Mouse (Mus musculus): ENCODE data around the gene Phf12.

The Phf12 gene

GRCm38 (mm10) chr11:77970718-77971117 lies 11.8 kb upstream of the Phf12 start:
- no peak for DNase-seq (ENCODE audit: low read depth, low spot score)

- DNase-seq (ENCODE audit: low read depth, low spot score), result no peak
Observed at GRCm38 (mm10) chr11:77973520-77973919, 9.0 kb upstream of the Phf12 start.

- no peak for DNase-seq (ENCODE audit: low read depth, low spot score)
Observed at GRCm38 (mm10) chr11:77974325-77974724, 8.2 kb upstream of the Phf12 start.

GRCm38 (mm10) chr11:77975873-77976272 lies 6.7 kb upstream of the Phf12 start:
- DNase-seq (ENCODE audit: low read depth, low spot score), result no peak

GRCm38 (mm10) chr11:77978161-77978560 lies 4.4 kb upstream of the Phf12 start:
- DNase-seq (ENCODE audit: low read depth, low spot score), result no peak

- DNase-seq (ENCODE audit: low read depth, low spot score), result no peak
Observed at GRCm38 (mm10) chr11:77979221-77979809, 3.2 kb upstream of the Phf12 start.

GRCm38 (mm10) chr11:77980281-77981204 lies 2.0 kb upstream of the Phf12 start:
- DNase-seq (ENCODE audit: low read depth, low spot score), result peak; percentile 28

- peak; percentile 99 for DNase-seq (ENCODE audit: low read depth, low spot score)
Observed at GRCm38 (mm10) chr11:77981609-77982440, 729 bp upstream of the Phf12 start.

- peak; percentile 33 for DNase-seq (ENCODE audit: low read depth, low spot score)
Observed at GRCm38 (mm10) chr11:77983191-77983936, 810 bp downstream of the Phf12 start.

- DNase-seq (ENCODE audit: low read depth, low spot score), result peak; percentile 35
Observed at GRCm38 (mm10) chr11:77983937-77984835, 1.6 kb downstream of the Phf12 start.

- DNase-seq (ENCODE audit: low read depth, low spot score), result no peak
Observed at GRCm38 (mm10) chr11:77984836-77985231, 2.3 kb downstream of the Phf12 start.

- DNase-seq (ENCODE audit: low read depth, low spot score), result no peak
Observed at GRCm38 (mm10) chr11:77985541-77986065, 3.0 kb downstream of the Phf12 start.

GRCm38 (mm10) chr11:77989071-77989690 lies 6.6 kb downstream of the Phf12 start:
- DNase-seq (ENCODE audit: low read depth, low spot score), result no peak

GRCm38 (mm10) chr11:77995556-77995955 lies 13.0 kb downstream of the Phf12 start:
- peak; percentile 21 for DNase-seq (ENCODE audit: low read depth, low spot score)

- peak; percentile 42 for DNase-seq (ENCODE audit: low read depth, low spot score)
Observed at GRCm38 (mm10) chr11:78006446-78006845, 23.9 kb downstream of the Phf12 start.

GRCm38 (mm10) chr11:78019676-78020075 lies 37.1 kb downstream of the Phf12 start:
- DNase-seq (ENCODE audit: low read depth, low spot score), result peak; percentile 54

GRCm38 (mm10) chr11:78023607-78024006 lies 41.1 kb downstream of the Phf12 start:
- DNase-seq (ENCODE audit: low read depth, low spot score), result no peak

GRCm38 (mm10) chr11:78029240-78029639 lies 46.7 kb downstream of the Phf12 start:
- no peak for DNase-seq (ENCODE audit: low read depth, low spot score)

GRCm38 (mm10) chr11:78030600-78030999 lies 48.0 kb downstream of the Phf12 start:
- no peak for DNase-seq (ENCODE audit: low read depth, low spot score)

- no peak for DNase-seq (ENCODE audit: low read depth, low spot score)
Observed at GRCm38 (mm10) chr11:78031389-78031788, 48.8 kb downstream of the Phf12 start.

Data from skeletal muscle tissue, adult 2 months (tissue).